Mouse (Mus musculus): ENCODE results near the gene B4galt3. TPM values are rescaled to one million over a fixed set of nuclear protein-coding genes. Genes with fewer than 3 reads are reported as not detected.
"Not testable (repeated sequence)": the region's sequence is repeated elsewhere in the genome, so short reads cannot be mapped to it uniquely, and the experiment has no call there.

The B4galt3 gene
- polyA plus RNA-seq, 1 experiment: 32.3 TPM

- Histone ChIP-seq H3K36me3 (ENCODE audit: control insufficient read depth, insufficient read depth, low read length) (peaks cover 7% of the 10 kb centered on the region), H3K27me3 (ENCODE audit: control insufficient read depth, insufficient read depth, low read length) (no peaks in the 10 kb centered on the region)
- TF ChIP-seq CTCF (IDR thresholded peaks at IDR 0.05; ENCODE audit: control insufficient read depth, insufficient read depth, insufficient replicate concordance, low read depth, low read length): no peak
- TF ChIP-seq POLR2A (IDR thresholded peaks at IDR 0.05; ENCODE audit: control insufficient read depth, low read depth, low read length): no peak
These were observed 30.0 kb upstream of the B4galt3 start for GRCm38 (mm10) chr1:171239992-171240744.

GRCm38 (mm10) chr1:171240911-171241310 lies 29.2 kb upstream of the B4galt3 start:
- peaks cover 6% of the 10 kb centered on the region for H3K36me3 ChIP-seq (ENCODE audit: control insufficient read depth, insufficient read depth, low read length)
- TF ChIP-seq POLR2A (IDR thresholded peaks at IDR 0.05; ENCODE audit: control insufficient read depth, low read depth, low read length) (no peak), CTCF (IDR thresholded peaks at IDR 0.05; ENCODE audit: control insufficient read depth, insufficient read depth, insufficient replicate concordance, low read depth, low read length) (no peak)
- no peaks in the 10 kb centered on the region; the same call in 1 of the 2 replicates for H3K4me1 ChIP-seq (ENCODE audit: control insufficient read depth, insufficient read depth, low read length)
- no peak overlapping the region for H3K4me3 ChIP-seq (ENCODE audit: control insufficient read depth, low read depth, low read length)
- H3K27me3 ChIP-seq (ENCODE audit: control insufficient read depth, insufficient read depth, low read length): no peaks in the 10 kb centered on the region
- H3K27ac ChIP-seq (ENCODE audit: control insufficient read depth, insufficient read depth, low read depth, low read length): peak overlapping the region; percentile 21; the same call in 1 of the 2 replicates

More at GRCm38 (mm10) chr1:171239992-171240744, 30.0 kb upstream of the B4galt3 start:
- no peak overlapping the region for H3K4me3 ChIP-seq (ENCODE audit: control insufficient read depth, low read depth, low read length)
- H3K27ac ChIP-seq (ENCODE audit: control insufficient read depth, insufficient read depth, low read depth, low read length): peak overlapping the region; percentile 21; the same call in 1 of the 2 replicates
- H3K4me1 ChIP-seq (ENCODE audit: control insufficient read depth, insufficient read depth, low read length): no peaks in the 10 kb centered on the region; the same call in 1 of the 2 replicates

GRCm38 (mm10) chr1:171241952-171242351 lies 28.2 kb upstream of the B4galt3 start:
- not testable (repeated sequence) for H3K27ac ChIP-seq (ENCODE audit: control insufficient read depth, insufficient read depth, low read depth, low read length); H3K36me3 ChIP-seq (ENCODE audit: control insufficient read depth, insufficient read depth, low read length); H3K27me3 ChIP-seq (ENCODE audit: control insufficient read depth, insufficient read depth, low read length); H3K4me1 ChIP-seq (ENCODE audit: control insufficient read depth, insufficient read depth, low read length); H3K4me3 ChIP-seq (ENCODE audit: control insufficient read depth, low read depth, low read length)

GRCm38 (mm10) chr1:171245353-171245752 lies 24.8 kb upstream of the B4galt3 start:
- H3K4me1 ChIP-seq (ENCODE audit: control insufficient read depth, insufficient read depth, low read length): peaks cover 6% of the 10 kb centered on the region
- H3K4me3 ChIP-seq (ENCODE audit: control insufficient read depth, low read depth, low read length): no peak overlapping the region
- H3K27me3 ChIP-seq (ENCODE audit: control insufficient read depth, insufficient read depth, low read length): no peaks in the 10 kb centered on the region
- H3K36me3 ChIP-seq (ENCODE audit: control insufficient read depth, insufficient read depth, low read length): no peaks in the 10 kb centered on the region
- no peak overlapping the region for H3K27ac ChIP-seq (ENCODE audit: control insufficient read depth, insufficient read depth, low read depth, low read length)
- no peak for TF ChIP-seq POLR2A (IDR thresholded peaks at IDR 0.05; ENCODE audit: control insufficient read depth, low read depth, low read length)
- no peak for TF ChIP-seq CTCF (IDR thresholded peaks at IDR 0.05; ENCODE audit: control insufficient read depth, insufficient read depth, insufficient replicate concordance, low read depth, low read length)

- Histone ChIP-seq H3K27me3 (ENCODE audit: control insufficient read depth, insufficient read depth, low read length) (no peaks in the 10 kb centered on the region), H3K36me3 (ENCODE audit: control insufficient read depth, insufficient read depth, low read length) (no peaks in the 10 kb centered on the region), H3K27ac (ENCODE audit: control insufficient read depth, insufficient read depth, low read depth, low read length) (peak overlapping the region; percentile 88), H3K4me3 (ENCODE audit: control insufficient read depth, low read depth, low read length) (peak overlapping the region; percentile 95), H3K4me1 (ENCODE audit: control insufficient read depth, insufficient read depth, low read length) (peaks cover 16% of the 10 kb centered on the region)
- TF ChIP-seq CTCF (IDR thresholded peaks at IDR 0.05; ENCODE audit: control insufficient read depth, insufficient read depth, insufficient replicate concordance, low read depth, low read length): peak; percentile 74; the same call in 1 of the 2 replicates
- TF ChIP-seq POLR2A (IDR thresholded peaks at IDR 0.05; ENCODE audit: control insufficient read depth, low read depth, low read length): peak; percentile 84
These were observed 23.2 kb upstream of the B4galt3 start for GRCm38 (mm10) chr1:171246709-171247452.

GRCm38 (mm10) chr1:171247453-171247841 lies 22.7 kb upstream of the B4galt3 start:
- Histone ChIP-seq H3K4me1 (ENCODE audit: control insufficient read depth, insufficient read depth, low read length) (peaks cover 16% of the 10 kb centered on the region), H3K27ac (ENCODE audit: control insufficient read depth, insufficient read depth, low read depth, low read length) (peak overlapping the region; percentile 64), H3K27me3 (ENCODE audit: control insufficient read depth, insufficient read depth, low read length) (no peaks in the 10 kb centered on the region), H3K36me3 (ENCODE audit: control insufficient read depth, insufficient read depth, low read length) (no peaks in the 10 kb centered on the region), H3K4me3 (ENCODE audit: control insufficient read depth, low read depth, low read length) (peak overlapping the region; percentile 95)
- TF ChIP-seq CTCF (IDR thresholded peaks at IDR 0.05; ENCODE audit: control insufficient read depth, insufficient read depth, insufficient replicate concordance, low read depth, low read length): no peak
- TF ChIP-seq POLR2A (IDR thresholded peaks at IDR 0.05; ENCODE audit: control insufficient read depth, low read depth, low read length): no peak

- TF ChIP-seq CTCF (IDR thresholded peaks at IDR 0.05; ENCODE audit: control insufficient read depth, insufficient read depth, insufficient replicate concordance, low read depth, low read length) (no peak), POLR2A (IDR thresholded peaks at IDR 0.05; ENCODE audit: control insufficient read depth, low read depth, low read length) (no peak)
These were observed 22.2 kb upstream of the B4galt3 start for GRCm38 (mm10) chr1:171247916-171248315.

More at GRCm38 (mm10) chr1:171247916-171248315, 22.2 kb upstream of the B4galt3 start:
- Histone ChIP-seq H3K36me3 (ENCODE audit: control insufficient read depth, insufficient read depth, low read length) (no peaks in the 10 kb centered on the region), H3K4me1 (ENCODE audit: control insufficient read depth, insufficient read depth, low read length) (peaks cover 16% of the 10 kb centered on the region), H3K4me3 (ENCODE audit: control insufficient read depth, low read depth, low read length) (no peak overlapping the region), H3K27me3 (ENCODE audit: control insufficient read depth, insufficient read depth, low read length) (no peaks in the 10 kb centered on the region), H3K27ac (ENCODE audit: control insufficient read depth, insufficient read depth, low read depth, low read length) (no peak overlapping the region)
